Mouse (Mus musculus) embryo, embryonic 9.5 days (tissue): ENCODE results near the gene Cdh20.

ENCODE experiments used
- DNase-seq: peaks from one replicate; pipeline ENCODE4 v3.0.0-alpha.2; 2017; ENCODE audit errors: extremely low spot score

Cdh20 gene

GRCm38 (mm10) chr1:105041668-105042067 lies 273.3 kb downstream of the Cdh20 start:
- DNase-seq: no peak
